Mouse (Mus musculus) cerebellum, postnatal 25 days (tissue): Measurements from ENCODE around the gene Rph3a.
A peak's percentile ranks its signal among the peaks of the same experiment; 100 is the strongest.
"Not testable (repeated sequence)": the region's sequence is repeated elsewhere in the genome, so short reads cannot be mapped to it uniquely, and the experiment has no call there.

Source experiments
- DNase-seq, 2 experiments: peaks; one replicate each; pipeline ENCODE4 v3.0.0; 2021; ENCODE audit warnings: mixed read lengths in 2 of 2

Rph3a gene

DNA sequence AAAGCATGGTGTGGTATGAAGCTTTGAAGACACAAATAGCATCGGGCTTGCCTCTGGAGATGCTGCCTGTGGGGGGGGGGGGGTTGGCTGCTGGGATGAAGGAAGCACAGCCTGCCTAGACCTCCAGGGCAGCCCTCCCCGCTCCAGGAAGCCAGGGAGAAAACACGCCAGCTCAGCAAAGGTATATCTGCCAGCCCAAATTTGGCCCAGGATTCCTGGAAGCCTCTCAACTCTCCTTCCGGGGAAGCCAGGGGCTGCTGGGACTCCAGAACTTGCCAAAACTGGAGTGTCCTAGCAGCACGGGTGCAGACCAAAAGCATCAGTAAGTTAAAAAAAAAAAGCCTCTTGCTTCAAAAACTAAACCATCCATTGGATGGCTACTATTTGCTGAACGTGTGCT lies 37.6 kb downstream of the Rph3a start:
- peak; percentile 91 for DNase-seq

- no peak for DNase-seq
These were observed 38.6 kb downstream of the Rph3a start for GRCm38 (mm10) chr5:120971326-120971725.

GRCm38 (mm10) chr5:120969703-120970102 lies 40.2 kb downstream of the Rph3a start:
- DNase-seq = peak; percentile 82 to 91

DNA sequence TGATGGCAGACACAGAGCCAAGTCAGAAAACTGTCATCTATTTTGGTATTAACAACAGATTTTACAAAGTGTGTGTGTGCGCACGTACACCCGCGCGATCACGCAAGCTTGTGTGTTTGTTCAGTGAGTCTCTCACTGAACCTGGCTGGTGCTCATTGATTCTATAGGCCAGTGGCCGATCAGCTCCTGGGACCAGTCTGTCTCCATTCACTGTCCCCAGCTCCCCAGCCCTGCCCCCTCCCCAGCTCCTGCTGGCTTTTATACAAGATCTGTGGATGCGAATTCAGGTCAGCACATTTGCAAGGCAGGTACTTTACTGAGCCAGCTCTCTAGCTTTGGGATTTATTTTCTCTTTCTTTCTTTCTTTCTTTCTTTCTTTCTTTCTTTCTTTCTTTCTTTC lies 41.1 kb downstream of the Rph3a start:
- DNase-seq = peak in 1 of 2 experiments; percentile 49

- DNase-seq = peak in 1 of 2 experiments; percentile 52
These were observed 41.8 kb downstream of the Rph3a start for GRCm38 (mm10) chr5:120968134-120968532.

DNA sequence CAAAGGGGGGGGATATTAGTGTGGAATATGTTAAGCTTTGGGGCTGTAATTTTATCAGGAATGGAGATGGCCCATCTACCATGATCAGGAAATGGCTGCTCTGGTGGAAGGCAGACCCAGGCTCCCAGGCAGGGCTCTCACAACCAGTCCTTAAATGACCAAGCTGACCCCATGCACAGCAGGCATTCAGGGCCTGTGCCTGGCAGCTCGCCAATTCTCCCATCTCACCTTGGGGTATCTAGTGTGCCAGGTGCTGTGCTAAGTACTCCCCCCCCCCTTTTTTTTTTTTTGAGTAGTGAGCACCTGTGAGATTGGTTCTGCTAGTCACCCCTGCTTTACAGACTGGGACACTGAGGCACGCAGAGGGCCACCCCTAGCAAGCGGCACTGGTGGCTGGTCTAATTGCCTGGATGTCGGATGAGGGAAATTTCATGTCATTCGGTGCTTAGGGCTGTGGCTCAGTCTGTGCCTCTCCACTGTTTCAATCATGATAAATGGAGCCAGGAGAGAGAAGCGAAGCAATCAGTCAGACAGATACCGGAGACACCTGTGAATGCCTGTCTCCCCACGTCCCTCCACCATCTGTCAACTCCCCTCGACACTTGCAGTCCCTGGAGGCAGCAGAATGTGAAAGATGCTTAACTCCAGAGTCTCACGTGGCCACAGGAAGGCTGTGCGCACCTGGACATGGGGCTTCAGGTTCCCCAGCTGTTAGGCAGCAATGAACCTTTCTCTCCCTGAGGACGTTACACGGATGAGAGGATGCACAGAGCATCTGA lies 42.3 kb downstream of the Rph3a start:
- peak; percentile 56 to 63 for DNase-seq

- no peak for DNase-seq
These were observed 43.0 kb downstream of the Rph3a start for GRCm38 (mm10) chr5:120966894-120967293.

DNA sequence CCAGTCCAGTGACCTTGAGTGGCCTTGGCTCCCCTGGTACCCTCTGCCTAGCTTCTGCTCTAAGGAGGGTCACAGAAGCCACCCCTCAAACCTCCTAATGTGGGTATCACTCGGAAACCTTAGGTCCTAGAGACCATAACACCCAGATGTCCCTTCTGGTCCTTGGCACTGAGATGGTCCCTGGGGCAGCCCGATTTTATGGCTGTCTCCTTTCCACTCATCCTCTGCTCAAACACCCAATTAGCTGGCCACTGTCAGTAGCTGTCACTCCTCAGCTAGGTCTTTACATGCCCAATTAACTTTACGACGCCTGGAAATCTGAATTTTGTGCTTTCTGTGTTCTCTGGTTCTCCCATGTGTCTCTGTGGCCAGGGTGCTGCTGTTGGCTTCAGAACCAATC lies 43.7 kb downstream of the Rph3a start:
- no peak for DNase-seq

GRCm38 (mm10) chr5:120961004-120961403 lies 48.9 kb downstream of the Rph3a start:
- peak in 1 of 2 experiments; percentile 34 for DNase-seq

GRCm38 (mm10) chr5:120953974-120954373 lies 55.9 kb downstream of the Rph3a start:
- peak; percentile 77 to 80 for DNase-seq

- peak in 1 of 2 experiments; percentile 5 for DNase-seq
These were observed 57.6 kb downstream of the Rph3a start for GRCm38 (mm10) chr5:120952242-120952770.

- peak in 1 of 2 experiments; percentile 43 for DNase-seq
These were observed 67.8 kb downstream of the Rph3a start for GRCm38 (mm10) chr5:120942076-120942475.

DNA sequence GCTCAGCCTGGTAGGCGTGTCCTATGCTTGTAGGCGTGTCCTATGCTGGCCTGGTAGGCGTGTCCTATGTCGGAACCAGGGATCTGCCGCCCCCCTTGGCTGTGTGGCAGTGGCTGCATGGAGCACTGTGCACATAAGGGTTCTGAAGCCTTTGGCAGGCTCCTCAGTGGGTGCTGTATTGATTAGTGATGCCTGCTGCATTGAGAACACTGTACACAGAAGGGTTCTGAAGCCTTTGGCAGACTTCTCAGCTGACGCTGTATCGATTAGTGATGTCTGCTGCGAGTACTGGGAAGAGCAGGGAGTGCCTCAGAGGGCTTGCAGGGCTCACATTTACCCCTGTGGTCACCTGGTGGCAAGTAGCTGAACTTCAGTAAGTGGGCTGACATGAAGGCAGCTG lies 71.3 kb downstream of the Rph3a start:
- DNase-seq = no peak

DNA sequence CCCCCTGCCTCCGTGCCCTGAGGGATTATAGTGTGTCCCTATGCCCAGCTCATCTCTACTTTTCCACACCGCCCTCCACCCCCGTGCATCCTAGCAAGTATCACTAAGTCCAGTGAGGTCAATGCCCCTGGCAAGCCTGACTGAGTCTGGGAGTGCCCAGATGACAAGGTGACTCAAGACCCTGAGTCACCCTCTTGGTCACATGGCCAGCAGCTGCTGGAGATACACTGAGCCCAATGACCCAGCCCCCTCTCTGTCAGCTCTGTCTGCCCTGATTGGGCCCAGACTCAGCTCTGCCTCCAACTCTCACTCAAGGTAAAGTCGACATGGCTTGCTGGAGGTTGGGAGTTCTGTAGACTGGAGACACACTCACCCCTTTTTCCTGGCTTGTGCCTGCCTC lies 72.1 kb downstream of the Rph3a start:
- DNase-seq = no peak

DNA sequence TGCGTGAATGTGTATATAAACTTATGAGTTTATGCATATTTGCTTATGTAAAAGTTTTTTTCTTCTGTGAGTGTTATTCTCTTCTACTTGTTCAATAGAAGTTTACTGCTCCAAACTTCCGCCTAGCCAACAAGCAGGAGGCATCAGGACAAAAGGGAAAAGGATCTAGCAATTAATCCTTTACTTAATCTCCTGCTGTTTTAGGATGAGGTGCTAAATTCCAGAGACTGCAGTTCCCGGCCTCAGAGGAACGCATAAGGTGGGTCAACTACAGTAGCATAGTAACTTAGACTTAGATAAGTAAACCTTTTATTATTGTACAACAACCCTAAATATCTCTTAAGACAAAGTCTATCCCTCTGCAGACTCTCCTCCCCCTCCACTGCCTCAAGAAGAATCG lies 75.9 kb downstream of the Rph3a start:
- DNase-seq = no peak

DNA sequence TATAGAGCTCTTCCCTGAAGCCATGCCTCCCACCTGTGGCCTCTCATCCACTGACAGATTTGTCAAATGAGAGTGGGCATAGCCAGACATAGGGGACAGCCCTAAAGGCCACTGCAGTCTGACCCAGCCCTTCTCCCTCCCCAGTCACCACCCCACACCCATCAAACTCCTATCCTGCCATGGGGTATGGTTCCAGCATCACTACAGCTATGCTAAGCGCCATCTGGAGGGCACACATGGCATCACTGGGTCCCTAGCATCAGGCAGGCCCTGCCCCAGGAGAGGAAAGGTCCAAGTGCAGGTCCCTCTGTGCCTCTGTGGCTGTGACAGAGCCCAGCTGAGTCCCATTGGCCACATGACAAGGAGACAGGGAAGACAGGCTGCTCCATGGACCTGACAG lies 82.9 kb downstream of the Rph3a start:
- peak; percentile 34 to 64 for DNase-seq

GRCm38 (mm10) chr5:120926311-120926710 lies 83.6 kb downstream of the Rph3a start:
- DNase-seq = not testable (repeated sequence)

GRCm38 (mm10) chr5:120924520-120924919 lies 85.4 kb downstream of the Rph3a start:
- DNase-seq = not testable (repeated sequence)

DNA sequence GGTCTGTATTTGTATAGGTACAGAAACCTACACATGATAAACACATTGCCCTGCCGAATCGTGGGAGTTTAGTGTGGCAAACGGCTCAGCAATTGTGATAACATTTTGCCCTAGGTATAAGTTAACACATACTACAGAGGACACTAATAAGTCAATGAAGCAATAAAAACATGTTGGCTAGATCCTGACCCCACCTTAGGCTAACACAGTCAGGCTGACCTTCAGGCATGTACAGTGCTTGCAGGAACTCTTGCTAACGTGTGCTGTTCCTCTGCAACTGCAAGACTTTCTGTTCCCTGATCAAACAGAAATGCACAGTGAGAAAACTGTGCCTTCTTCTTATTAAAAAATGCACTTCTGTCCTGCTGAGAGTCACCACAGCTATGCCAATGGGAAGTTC lies 85.9 kb downstream of the Rph3a start:
- DNase-seq = no peak

DNA sequence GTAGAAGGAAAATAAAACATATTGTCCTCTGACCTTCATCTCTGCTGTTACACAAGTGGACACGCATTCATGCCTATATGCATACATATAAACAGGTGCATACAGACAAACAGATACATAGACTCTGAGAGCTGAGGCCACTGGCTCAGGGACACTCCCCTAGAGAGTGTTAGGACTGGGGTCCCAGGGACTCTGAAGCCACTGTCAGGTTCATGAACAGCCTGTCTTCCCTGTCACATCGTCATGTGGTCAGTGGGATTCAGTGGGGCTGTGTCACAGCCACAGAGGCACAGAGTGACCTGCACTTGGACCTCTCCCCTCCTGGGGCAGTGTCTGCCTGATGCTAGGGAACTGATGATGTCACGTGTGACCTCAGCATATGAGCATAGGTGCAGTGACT lies 89.6 kb downstream of the Rph3a start:
- DNase-seq = no peak

DNA sequence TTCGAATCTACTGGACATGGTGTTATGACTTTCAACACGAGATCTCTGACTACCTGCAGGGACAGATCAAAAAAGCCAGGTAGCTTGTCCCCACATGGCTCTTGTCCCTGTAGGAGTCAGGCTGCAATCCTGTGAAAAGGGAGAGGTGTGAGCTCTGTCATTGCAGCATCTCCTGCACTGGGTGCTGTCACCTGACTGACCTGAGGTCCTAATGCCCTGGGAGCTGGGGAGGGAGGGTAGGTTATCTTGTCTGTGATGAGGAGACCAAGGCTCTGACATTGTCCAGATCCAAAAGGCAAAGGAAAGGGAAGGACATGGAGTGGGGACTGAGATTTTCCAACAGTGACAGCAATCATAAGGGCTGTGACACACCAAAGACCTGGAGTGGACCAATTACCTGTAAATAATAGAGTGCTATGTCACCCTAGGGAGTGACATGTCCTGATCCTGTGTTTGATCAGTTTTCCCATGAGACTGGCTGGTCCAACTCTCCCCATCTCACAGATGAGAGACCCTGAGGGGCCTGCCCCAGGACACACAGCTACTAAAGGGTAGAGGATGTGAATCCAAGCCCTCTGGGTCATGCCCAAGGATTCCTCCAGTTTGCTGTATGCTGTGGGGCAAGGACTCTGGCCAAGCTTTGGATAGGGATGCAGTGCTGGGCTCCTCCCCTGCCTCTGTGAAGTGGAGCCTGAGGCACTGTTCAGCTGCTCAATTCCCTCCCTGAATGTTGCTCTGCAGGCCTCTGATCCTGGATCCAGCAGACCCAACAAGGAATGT lies 90.5 kb downstream of the Rph3a start:
- not testable (repeated sequence) for DNase-seq

- DNase-seq = not testable (repeated sequence)
These were observed 95.7 kb downstream of the Rph3a start, which contains the start of gene Oas1d for GRCm38 (mm10) chr5:120914204-120914603. TSS of gene Oas1d (plus strand) at chr5:120914536.

DNA sequence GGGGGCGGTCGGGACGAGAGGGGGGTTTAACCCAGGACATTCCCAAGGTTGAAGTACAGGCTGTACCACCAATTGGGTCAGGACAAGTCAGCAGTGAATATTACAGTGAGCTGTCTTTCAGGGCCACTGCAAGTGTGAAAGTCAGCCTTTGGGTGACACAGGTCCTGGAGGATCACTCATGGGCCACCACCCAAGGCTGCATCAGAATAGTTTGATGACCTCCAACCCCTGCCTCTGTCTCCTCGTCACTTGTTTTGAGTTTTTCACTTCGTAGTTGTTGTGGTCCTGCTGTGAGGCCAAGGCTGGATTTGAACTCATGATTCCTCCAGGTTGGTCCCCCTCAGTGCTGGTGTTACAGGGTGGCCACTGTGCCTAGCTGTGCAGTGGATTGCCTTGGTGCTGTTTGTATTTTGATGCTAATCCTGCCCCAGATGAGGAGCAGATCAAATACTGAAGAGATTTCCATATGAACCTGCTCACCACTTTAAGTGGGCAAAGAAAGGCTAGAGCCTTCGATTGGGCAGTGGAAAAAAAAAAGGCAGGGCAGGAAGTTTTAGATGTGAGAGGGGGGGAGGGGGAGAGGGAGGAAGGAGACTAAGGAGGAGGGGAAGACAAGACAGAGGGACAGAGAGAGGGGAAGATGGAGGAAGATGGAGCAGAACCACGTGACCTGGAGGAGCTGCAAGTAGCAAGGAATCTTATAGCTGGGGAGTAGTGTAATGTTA lies 101.5 kb downstream of the Rph3a start:
- no peak for DNase-seq
